Mouse (Mus musculus) layer of hippocampus, adult 11-12 months (tissue): ENCODE data around the gene Mindy4.

ENCODE experiments used
- DNase-seq: peaks from one replicate; pipeline ENCODE4 v3.0.0; 2022; ENCODE audit warnings: low spot score

Gene Mindy4

GRCm38 (mm10) chr6:55207786-55208185 is 4.6 kb downstream of the Mindy4 start:
- no peak for DNase-seq

GRCm38 (mm10) chr6:55210423-55211365 is 7.5 kb downstream of the Mindy4 start:
- DNase-seq, result no peak

GRCm38 (mm10) chr6:55214541-55214940 is 11.4 kb downstream of the Mindy4 start:
- DNase-seq, result no peak

GRCm38 (mm10) chr6:55218232-55218631 is 15.0 kb downstream of the Mindy4 start:
- DNase-seq, result no peak

- no peak for DNase-seq
Measured at GRCm38 (mm10) chr6:55223986-55224385, 20.8 kb downstream of the Mindy4 start.

- DNase-seq, result no peak
Measured at GRCm38 (mm10) chr6:55230048-55230447, 26.9 kb downstream of the Mindy4 start.

GRCm38 (mm10) chr6:55232101-55232500 is 28.9 kb downstream of the Mindy4 start:
- DNase-seq, result no peak

GRCm38 (mm10) chr6:55232524-55233264 is 29.5 kb downstream of the Mindy4 start:
- peak; percentile 36 for DNase-seq

GRCm38 (mm10) chr6:55233326-55233725 is 30.1 kb downstream of the Mindy4 start:
- DNase-seq, result no peak

GRCm38 (mm10) chr6:55234636-55235035 is 31.5 kb downstream of the Mindy4 start:
- no peak for DNase-seq

GRCm38 (mm10) chr6:55235733-55236132 is 32.5 kb downstream of the Mindy4 start:
- DNase-seq, result no peak

GRCm38 (mm10) chr6:55239931-55240330 is 36.7 kb downstream of the Mindy4 start:
- no peak for DNase-seq

- no peak for DNase-seq
Measured at GRCm38 (mm10) chr6:55240591-55241260, 37.5 kb downstream of the Mindy4 start.

- DNase-seq, result peak; percentile 30
Measured at GRCm38 (mm10) chr6:55241479-55241878, 38.3 kb downstream of the Mindy4 start.

GRCm38 (mm10) chr6:55245680-55246079 is 42.5 kb downstream of the Mindy4 start:
- DNase-seq, result no peak

GRCm38 (mm10) chr6:55246441-55246840 is 43.3 kb downstream of the Mindy4 start:
- no peak for DNase-seq

GRCm38 (mm10) chr6:55246911-55247438 is 43.8 kb downstream of the Mindy4 start:
- no peak for DNase-seq

- no peak for DNase-seq
Measured at GRCm38 (mm10) chr6:55249263-55249662, 46.1 kb downstream of the Mindy4 start.

GRCm38 (mm10) chr6:55250809-55251208 is 47.6 kb downstream of the Mindy4 start:
- no peak for DNase-seq

GRCm38 (mm10) chr6:55251596-55251995 is 48.4 kb downstream of the Mindy4 start:
- no peak for DNase-seq

GRCm38 (mm10) chr6:55252731-55253247 is 49.6 kb downstream of the Mindy4 start:
- no peak for DNase-seq
